Mouse (Mus musculus): ENCODE results near the gene Anxa5.

Gene Anxa5

GRCm38 (mm10) chr3:36489590-36489910 lies 13.9 kb upstream of the Anxa5 start:
- intact Hi-C loops (cut with DNase I) = no loop called here

- intact Hi-C loops (cut with DNase I) = no loop called here
Observed at GRCm38 (mm10) chr3:36488899-36489589, 13.3 kb upstream of the Anxa5 start.

- intact Hi-C loops (cut with DNase I) = no loop called here
Observed at GRCm38 (mm10) chr3:36488367-36488766, 12.7 kb upstream of the Anxa5 start.

GRCm38 (mm10) chr3:36486881-36487280 lies 11.2 kb upstream of the Anxa5 start:
- intact Hi-C loops (cut with DNase I) = no loop called here

GRCm38 (mm10) chr3:36486176-36486575 lies 10.5 kb upstream of the Anxa5 start:
- intact Hi-C loops (cut with DNase I) = no loop called here

- intact Hi-C loops (cut with DNase I) = no loop called here
Observed at GRCm38 (mm10) chr3:36484292-36484691, 8.6 kb upstream of the Anxa5 start.

- intact Hi-C loops (cut with DNase I) = no loop called here
Observed at GRCm38 (mm10) chr3:36482940-36483339, 7.2 kb upstream of the Anxa5 start.

- intact Hi-C loops (cut with DNase I) = no loop called here
Observed at GRCm38 (mm10) chr3:36481776-36482193, 6.1 kb upstream of the Anxa5 start.

- intact Hi-C loops (cut with DNase I) = no loop called here
Observed at GRCm38 (mm10) chr3:36480486-36480885, 4.8 kb upstream of the Anxa5 start.

- intact Hi-C loops (cut with DNase I) = no loop called here
Observed at GRCm38 (mm10) chr3:36478776-36479175, 3.1 kb upstream of the Anxa5 start.

GRCm38 (mm10) chr3:36476261-36477155 lies 814 bp upstream of the Anxa5 start:
- intact Hi-C loops (cut with DNase I) = no loop called here

- intact Hi-C loops (cut with DNase I) = no loop called here
Observed at GRCm38 (mm10) chr3:36474938-36475483, 683 bp downstream of the Anxa5 start.

GRCm38 (mm10) chr3:36474421-36474820 lies 1.3 kb downstream of the Anxa5 start:
- intact Hi-C loops (cut with DNase I) = no loop called here

GRCm38 (mm10) chr3:36473222-36473621 lies 2.5 kb downstream of the Anxa5 start:
- intact Hi-C loops (cut with DNase I) = no loop called here

GRCm38 (mm10) chr3:36471856-36472255 lies 3.8 kb downstream of the Anxa5 start:
- intact Hi-C loops (cut with DNase I) = no loop called here

- intact Hi-C loops (cut with DNase I) = no loop called here
Observed at GRCm38 (mm10) chr3:36468871-36469270, 6.8 kb downstream of the Anxa5 start.

- intact Hi-C loops (cut with DNase I) = no loop called here
Observed at GRCm38 (mm10) chr3:36467632-36468031, 8.1 kb downstream of the Anxa5 start.

- intact Hi-C loops (cut with DNase I) = no loop called here
Observed at GRCm38 (mm10) chr3:36465538-36465937, 10.2 kb downstream of the Anxa5 start.

- intact Hi-C loops (cut with DNase I) = no loop called here
Observed at GRCm38 (mm10) chr3:36462348-36462747, 13.3 kb downstream of the Anxa5 start.

- intact Hi-C loops (cut with DNase I) = no loop called here
Observed at GRCm38 (mm10) chr3:36461819-36462218, 13.9 kb downstream of the Anxa5 start.

- intact Hi-C loops (cut with DNase I) = no loop called here
Observed at GRCm38 (mm10) chr3:36460717-36461116, 15.0 kb downstream of the Anxa5 start.

- intact Hi-C loops (cut with DNase I) = no loop called here
Observed at GRCm38 (mm10) chr3:36455566-36455965, 20.1 kb downstream of the Anxa5 start.
